Mouse (Mus musculus): ENCODE data around the gene Frem1. TPM values are rescaled to one million over a fixed set of nuclear protein-coding genes. Genes with fewer than 3 reads are reported as not detected.

Gene Frem1
- total RNA-seq, 2 experiments from 2014 or later: 0.25 to 0.30 TPM

DNA sequence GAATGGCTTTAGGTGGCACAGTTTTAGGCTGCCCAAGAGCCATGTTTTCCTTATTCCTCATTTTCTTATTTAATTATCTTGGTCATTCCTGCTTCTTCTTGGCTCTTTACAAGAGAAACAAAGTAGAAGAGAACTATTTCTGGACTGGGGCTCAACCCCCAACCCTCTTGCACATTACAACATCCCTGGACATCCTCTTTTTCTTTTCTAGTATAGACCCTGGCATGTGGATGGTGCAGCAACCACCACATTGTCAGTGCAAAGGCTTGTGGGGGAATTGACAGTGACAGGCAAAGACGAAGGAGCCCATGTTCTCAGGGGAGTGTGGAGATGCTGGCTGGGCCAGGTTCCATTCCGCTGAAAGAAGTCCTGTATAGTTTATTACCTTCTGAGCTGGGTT is 175.5 kb downstream of the Frem1 start:
- intact Hi-C loops (cut with DNase I): no loop called here
- DNase-seq: no peak

DNA sequence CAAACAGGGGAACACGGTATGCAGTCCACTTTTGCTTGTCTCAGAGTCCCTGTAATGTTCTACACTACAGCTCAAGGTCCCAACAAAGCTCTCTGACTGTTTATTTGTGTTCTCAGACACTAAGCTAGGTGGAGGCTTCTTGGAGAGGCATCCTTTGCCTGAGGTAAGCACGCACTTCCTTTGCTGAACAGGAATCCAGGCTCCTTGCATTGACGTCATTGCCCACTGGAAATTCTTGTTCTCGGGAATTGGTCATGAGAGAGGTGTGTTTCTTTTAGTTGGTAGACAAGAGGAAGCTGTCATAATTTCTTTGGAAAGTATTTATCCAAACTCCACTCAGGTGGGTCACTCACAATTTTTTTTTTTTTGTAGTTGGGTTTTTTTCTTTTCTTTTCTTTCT is 176.6 kb downstream of the Frem1 start:
- intact Hi-C loops (cut with DNase I): no loop called here
- no peak for DNase-seq

DNA sequence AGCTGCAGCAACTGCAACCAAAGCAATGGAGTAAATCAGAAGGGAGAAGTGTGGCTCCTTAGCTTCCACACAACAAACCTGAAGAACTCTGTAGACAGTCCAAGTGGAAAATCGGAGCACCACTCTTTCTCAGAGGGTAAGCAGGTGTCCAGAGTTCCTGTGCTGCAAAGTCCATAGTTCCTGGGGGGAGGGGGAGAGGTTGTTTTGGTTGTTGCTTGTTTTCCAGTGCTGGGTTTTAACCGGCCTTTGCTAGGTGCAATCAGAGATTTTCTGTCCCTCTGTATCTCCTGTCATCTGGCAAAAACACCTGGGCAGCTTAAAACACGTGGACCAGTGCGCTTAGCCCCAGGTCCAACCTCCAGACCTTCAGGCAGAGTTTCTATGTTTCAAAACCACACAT is 177.3 kb downstream of the Frem1 start:
- intact Hi-C loops (cut with DNase I): no loop called here

DNA sequence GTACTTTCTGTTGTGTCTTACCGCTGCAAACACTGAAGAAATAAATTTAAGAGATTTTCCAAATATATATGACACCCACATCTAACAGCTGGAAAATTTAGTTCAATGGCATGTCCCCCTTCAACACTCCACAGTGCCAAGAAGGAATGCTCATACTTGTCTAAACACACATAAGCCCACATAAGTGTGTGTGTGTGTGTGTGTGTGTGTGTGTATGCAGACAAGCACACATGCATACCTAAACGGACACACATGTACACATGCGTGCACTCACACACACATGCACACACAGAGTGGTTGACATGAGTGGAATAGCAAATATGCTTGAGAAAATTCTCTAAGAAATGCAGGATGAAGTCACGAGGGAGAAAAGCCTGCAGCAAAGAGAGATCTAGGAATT is 179.6 kb downstream of the Frem1 start:
- no peak for DNase-seq
- intact Hi-C loops (cut with DNase I): no loop called here

More for the DNA sequence above, 177.3 kb downstream of the Frem1 start:
- DNase-seq: no peak

DNA sequence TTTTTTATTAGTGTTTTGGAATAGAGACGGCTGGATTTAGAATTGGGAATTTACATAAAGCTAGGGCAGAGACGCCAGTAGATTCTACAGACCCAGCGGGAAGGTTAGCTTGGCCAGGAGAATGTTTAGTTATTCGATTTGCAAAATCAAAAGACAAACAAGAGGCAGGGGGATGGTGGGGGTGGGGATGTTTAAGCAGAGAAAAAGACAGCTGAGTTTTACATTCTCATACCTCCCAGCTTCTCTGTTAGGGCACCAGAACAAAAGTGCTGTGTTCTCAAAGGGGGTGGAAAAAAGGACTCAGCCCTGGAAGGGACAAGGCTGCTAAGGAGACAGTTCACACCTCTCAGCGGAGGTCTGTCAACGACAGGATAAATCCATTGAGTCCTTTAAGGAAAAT is 180.0 kb downstream of the Frem1 start:
- intact Hi-C loops (cut with DNase I): no loop called here
- no peak for DNase-seq

DNA sequence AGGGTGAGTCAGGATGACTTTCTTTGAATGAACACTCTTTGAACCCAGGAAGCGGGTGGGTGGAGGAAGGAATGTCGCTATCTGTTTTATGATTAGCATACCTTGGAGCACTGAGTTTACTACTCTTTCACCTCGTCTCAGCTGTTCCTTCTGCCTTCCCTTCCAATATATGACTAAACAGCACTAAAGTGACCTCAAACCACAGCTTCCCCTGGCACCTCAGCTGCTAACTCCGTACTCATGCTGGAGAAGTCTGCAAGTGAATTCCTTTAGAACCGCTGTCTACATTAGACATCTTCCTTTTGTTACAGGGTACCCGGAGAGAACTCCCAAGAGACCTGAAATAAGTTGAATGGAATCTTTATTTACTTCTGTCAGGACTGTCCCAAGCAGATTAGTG is 181.2 kb downstream of the Frem1 start:
- no peak for DNase-seq
- intact Hi-C loops (cut with DNase I): no loop called here

DNA sequence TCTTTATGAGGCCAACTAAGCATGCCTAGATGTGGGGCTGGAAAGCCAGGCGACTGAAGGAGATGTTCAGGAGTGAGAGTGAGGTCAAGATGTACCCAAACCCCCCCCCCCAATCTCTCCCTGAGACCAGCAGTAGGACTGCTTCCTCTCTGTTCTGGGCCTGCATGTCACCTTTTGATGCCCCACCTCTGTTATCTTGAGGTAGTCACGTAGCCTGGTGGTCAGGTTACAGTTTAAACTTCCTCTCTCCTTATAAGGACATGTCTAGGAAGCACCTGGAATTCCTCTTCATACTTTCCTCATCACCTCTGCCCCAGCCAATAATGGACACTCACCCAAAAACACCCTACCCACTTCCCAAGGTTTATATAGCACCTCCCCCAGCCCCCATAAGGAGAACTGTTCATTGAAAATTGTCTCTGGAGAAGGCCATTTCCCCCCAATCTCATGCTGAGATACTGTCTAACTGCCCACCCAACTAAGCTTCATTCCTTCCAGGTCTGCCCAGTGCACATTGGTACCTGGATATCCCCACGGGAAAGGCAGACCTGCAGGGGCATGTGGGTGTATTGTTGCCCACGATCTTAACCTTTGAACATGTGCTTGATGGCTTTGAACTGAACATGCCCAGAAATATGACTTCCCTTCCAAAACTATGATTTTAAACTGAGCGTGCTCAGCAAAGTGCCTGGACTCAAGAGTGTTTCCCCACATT is 184.3 kb downstream of the Frem1 start:
- DNase-seq: no peak
- intact Hi-C loops (cut with DNase I): no loop called here

DNA sequence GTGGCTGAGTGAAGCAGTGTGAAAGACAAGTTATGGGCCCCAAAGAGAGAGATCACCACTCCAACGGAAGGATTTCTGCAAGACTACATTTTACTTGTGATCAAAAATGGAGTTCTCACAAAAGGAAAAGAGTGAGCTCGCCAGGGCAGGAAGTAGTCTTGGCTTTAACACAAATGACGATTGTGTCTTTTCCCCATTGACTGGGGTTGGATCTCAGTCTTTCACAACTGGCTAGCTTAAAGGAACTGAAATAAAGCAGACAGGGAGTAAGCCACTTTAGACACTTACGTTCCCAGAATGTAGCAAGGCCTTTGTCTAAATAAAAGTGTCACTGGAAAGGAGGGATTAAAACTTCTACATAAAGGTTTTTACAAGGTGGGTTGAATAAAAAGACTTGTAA is 185.0 kb downstream of the Frem1 start:
- no peak for DNase-seq
- intact Hi-C loops (cut with DNase I): no loop called here

DNA sequence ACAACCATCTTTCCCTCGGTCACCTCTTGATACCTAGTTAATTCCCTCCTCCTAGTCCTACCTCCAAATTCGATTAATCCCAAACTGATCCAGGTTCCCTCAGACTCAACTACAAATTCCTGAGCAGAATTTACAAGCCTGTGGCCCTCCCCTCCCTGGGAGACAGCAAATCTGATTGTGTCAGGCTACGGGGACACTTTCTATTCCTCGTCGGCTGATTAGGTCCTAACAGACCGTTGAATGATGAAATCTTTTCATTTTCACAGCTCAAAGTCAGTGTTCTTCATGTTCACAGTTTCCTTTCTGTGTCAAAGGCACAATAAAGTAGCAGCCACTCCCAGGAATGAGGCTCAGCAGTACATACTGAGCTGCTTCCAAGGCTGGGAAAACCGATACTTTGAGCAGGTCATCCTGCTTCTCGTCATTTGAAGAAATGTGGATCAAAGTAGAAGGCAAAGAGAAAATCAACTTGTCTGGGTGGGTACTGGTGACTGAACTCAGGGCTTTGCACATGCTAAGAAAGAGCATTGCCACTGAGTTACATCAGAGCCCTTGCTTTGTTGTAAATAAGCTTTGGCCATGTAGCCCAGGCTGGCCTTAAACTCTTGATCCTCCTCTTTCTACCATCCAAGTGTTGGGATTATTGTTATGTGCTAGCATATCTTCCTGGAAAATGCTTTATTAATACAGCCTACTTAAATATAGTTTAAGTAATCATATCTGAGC is 187.0 kb downstream of the Frem1 start:
- intact Hi-C loops (cut with DNase I): no loop called here
- no peak for DNase-seq

DNA sequence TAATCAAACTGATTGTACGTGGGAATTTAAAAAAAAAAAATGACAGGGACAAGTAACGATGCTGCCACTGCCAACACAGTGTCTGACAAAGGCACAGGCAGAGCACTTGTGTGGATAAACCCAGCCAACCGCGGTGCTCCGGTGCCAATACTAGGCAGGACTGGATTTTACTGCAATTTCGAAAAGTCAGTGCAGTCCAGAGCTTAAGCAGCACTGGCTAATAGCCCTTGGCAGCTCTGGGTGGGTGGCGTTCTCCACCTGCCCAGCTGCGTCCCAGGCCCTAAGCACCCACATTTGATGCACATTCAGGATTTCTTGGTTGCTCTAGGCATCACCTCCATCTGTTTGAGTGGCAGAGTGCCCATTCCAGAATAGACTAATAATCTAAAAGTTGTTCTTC is 188.8 kb downstream of the Frem1 start:
- intact Hi-C loops (cut with DNase I): no loop called here

DNA sequence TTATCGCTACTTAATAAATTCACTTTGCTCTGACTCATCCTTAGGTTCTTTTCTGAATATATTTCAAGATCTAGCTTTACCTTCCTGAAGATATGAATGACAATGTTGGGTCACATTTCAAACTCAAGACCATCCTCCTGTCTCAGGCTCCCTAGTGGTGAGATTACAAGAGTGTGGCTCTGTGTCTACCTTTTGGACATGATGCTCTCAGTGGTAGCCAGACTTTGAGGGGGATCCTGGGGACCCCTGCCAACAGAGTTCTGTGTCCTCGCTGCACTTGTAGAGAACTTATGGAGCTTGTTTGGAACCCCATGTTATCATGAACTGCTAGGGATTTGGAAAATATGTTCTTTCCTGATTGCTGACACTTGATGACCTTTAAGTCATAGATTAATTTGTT is 190.7 kb downstream of the Frem1 start:
- intact Hi-C loops (cut with DNase I): no loop called here
- DNase-seq: no peak

More for the DNA sequence above, 188.8 kb downstream of the Frem1 start:
- no peak for DNase-seq

DNA sequence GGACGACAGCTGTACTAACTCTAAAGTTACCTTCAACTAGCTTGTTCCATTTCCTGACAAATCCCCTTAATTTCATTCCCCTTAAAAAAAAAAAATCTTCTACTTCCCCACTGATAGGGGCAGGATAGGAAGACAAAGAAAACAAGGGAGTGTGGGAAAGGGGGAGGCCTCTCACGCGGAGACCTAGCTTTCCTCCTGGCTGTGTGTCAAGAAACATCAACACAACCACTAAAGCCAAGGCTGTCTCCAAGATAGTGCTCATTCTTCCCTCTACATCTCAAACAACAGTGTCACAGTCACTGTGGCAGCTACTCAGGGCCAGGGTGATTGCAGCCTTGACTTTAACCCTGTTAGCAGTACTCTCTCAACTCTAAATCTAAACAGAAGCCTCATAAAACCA is 191.6 kb downstream of the Frem1 start:
- intact Hi-C loops (cut with DNase I): no loop called here
- DNase-seq: no peak

DNA sequence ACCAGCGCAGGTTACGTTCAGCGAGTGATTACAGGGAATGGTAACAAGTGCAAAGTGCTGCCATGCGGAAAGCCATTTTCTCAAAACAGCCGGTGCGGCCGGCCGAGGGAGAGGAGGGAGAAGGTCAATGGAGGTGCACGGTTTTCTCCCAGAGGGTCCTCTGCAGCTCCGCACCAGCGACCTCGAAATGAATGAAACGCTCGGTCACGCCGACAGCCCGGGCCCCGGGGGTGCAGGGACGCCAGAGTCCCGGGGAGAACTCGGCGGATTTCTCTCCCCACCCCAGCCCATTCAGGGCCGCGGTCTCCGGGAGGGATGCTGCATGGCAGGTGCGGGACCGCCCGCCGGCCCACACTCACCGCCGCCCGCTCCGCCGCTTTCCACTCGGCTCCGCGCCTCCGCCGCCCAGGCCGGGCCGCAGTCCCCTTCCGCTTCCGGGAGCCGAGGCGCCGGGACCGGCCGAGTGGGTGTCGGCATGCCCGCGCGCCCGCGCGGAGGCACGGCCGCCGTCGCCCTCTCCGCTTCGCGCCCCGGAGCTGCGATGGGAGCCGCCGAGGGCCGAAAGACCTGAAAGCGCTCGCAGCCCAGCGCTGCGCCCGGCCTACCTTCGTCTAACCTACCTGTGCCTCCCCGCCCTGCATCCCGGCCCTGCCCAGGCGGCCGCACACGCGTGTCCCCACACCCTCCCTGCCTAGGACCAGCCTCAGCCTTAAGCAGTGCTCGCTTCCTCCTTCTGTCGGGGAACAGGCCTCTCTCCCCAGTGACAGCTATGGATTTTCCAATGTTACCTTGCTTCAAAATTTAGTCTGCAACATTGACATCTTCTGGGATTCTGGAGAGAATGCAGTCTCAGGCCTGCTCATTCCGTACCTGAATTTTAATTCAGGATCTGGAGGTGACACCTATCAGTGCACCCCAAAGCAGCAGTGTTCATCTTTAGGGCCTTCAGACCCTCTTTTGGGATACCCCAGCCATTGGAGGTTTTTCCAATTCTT is 192.7 kb downstream of the Frem1 start, which contains the start of gene Zdhhc21:
Zdhhc21 (minus strand) TSS at position 828 of the 995 bp plus-strand sequence.
- DNase-seq: peak; percentile 81 to 85
- intact Hi-C loops (cut with DNase I): no loop called here

DNA sequence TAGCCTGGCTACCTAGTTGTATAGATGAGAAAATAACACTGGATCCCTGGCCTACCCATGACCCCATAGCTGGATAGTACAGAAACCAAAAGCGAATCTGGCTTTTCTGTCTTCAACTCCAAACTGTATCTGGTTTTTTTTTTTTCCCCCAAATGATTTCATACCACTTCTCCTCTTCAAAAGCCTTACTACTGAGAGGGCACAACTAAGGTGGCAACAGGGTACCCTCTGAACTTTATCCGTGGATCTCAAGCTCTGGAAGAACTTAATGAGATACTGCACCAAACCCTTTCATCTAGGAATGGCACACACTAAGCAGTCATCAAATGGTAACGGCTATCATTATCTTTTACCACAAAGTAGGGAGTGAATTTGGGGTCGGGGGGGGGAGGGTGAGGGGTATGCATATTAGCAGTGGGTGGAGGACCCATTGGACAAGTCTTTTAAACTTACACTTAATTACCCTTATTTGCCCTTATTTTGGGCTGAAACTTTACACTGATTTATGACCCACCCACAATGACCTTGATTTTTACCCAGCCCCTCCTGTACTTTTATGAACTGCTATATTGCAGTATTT is 193.6 kb downstream of the Frem1 start:
- DNase-seq: no peak
- intact Hi-C loops (cut with DNase I): no loop called here

DNA sequence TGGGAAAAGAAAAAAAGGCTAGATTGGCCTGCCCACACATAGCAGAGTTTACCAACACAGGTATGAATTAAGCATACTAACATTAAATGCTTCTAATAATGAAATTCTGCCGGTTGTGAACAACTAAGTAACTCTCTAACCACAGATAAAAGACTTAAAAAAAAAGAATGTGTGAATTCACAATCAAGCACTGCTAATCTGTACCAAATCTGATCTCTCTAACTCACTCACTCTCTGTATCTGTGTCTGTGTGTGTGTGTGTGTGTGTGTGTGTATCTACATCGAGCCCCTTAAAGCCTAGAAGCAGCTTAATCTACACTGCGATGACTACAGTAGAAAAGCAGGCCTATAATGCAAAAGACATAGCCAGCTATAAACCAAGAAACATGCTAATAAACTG is 195.2 kb downstream of the Frem1 start:
- no peak for DNase-seq
- intact Hi-C loops (cut with DNase I): no loop called here

DNA sequence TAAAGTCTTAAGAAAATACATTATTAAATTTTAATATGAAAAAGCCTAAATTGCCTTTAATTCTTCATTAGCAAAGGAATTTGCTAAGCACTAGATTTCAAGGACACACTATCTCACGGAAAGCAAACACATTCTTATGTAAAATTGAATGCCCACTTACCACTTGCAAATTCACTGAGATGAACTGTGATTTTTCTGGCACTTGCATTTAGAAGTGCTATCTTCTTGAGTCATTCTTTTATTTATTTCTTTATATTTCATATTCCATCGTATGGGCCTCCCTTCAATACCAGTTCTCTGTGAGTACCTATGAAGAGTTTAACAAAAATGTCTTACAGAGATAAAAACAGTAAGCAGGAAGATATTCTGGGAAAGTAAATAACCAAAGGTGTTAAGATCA is 198.3 kb downstream of the Frem1 start:
- no peak for DNase-seq
- intact Hi-C loops (cut with DNase I): no loop called here

DNA sequence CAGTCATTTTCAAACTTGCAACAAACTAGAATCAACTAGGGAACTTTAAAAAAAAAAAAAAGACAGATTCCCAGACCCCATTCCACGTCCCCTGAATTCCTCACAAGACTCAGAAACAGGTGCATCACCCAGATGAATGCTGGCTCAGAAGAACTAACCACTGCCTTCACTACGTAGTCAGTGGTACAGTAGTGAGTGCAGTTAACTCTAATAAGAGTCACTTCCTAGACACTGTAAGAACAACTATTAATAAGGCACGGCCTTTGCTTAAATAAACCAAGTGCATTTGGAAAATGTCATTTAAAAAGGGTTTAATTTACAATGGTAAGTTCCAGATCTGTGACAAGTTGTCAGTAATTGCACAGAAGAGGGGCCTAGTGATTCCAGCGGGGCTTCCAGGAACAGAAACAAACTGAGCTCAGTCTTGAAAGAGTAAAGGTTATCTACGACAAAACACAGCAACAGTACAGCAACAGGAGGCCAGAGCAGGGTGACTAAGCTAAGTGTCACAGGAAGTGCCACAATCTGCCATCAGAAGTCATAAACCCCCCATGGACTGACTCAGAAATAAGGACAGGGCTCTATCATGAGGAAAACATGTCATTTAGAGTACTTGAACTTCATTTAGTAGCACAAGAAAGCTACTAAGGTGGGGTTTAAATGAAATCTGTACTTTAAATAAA is 203.4 kb downstream of the Frem1 start:
- no peak for DNase-seq
- intact Hi-C loops (cut with DNase I): no loop called here

Measured in heart, postnatal 36 days (tissue).